Mouse (Mus musculus): ENCODE data around the gene Cib2.

The Cib2 gene

GRCm38 (mm10) chr9:54544212-54544953 is 15.6 kb downstream of the Cib2 start:
- no peak for DNase-seq

- no peak for DNase-seq
Observed at GRCm38 (mm10) chr9:54540801-54541200, 19.2 kb downstream of the Cib2 start.

DNA sequence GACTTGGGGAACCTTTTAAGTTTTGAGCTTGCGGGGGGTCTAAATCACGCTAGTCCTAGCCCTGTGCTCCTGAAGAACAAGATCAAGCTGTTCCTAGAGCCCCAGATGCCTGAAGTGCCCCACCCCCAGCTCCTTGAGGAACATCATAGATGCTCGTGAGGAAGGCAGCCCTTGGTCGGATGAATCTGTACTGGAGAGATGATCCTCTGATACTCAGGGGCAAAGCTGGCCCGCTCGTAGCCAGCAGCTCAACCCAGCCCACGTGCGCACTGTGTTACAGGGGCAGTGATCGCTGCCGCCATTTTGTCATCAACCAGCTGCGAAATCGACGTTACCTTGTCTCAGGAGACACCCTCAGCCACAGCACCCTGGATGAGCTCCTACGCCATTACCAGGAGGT is 21.3 kb downstream of the Cib2 start, which contains the start of gene Sh2d7:
Gene Sh2d7 (plus strand): TSS at position 301 of the 400 bp plus-strand sequence.
- DNase-seq: no peak

DNA sequence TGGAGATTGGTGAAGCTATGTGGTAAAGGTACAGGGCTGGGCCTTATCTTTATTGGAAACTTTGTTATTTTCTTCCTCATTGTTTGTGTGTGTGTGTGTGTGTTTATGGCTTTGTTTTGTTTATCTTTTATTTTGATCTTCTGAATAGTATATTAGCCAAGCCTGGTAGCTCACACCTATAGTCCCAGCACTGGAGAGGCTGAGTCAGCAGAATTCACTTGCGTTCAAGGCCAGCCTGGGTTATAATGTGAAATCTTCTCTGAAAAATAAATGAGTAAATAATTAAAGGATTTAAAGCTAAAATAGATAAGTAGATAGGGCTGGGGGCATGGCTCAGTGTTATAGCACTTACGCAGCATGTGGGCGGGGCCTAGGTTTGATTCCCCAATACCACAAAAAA is 21.8 kb downstream of the Cib2 start:
- DNase-seq: no peak

- no peak for DNase-seq
Observed at GRCm38 (mm10) chr9:54537480-54537879, 22.5 kb downstream of the Cib2 start.

- no peak for DNase-seq
Observed at GRCm38 (mm10) chr9:54537030-54537429, 23.0 kb downstream of the Cib2 start.

- no peak for DNase-seq
Observed at GRCm38 (mm10) chr9:54536236-54536635, 23.8 kb downstream of the Cib2 start.

GRCm38 (mm10) chr9:54533975-54534374 is 26.0 kb downstream of the Cib2 start:
- no peak for DNase-seq

DNA sequence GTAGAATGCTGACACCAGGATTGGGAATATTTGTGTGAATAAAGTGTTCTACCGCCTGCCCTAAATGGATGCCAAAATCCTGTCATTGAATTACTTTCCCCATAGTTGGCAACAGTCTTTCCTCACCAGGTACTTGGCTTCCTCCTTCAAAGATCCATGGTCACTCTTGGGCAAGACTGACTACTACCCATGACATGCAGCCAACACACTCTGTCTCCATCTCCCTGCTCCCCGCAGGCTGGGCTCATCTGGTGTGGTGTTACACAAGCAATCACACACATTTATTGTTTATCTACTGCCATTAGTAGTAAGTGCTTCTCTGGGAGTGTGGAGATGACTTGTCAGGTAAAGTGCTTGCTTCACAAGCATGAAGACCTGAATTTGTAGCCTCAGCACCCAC is 27.1 kb downstream of the Cib2 start:
- no peak for DNase-seq

DNA sequence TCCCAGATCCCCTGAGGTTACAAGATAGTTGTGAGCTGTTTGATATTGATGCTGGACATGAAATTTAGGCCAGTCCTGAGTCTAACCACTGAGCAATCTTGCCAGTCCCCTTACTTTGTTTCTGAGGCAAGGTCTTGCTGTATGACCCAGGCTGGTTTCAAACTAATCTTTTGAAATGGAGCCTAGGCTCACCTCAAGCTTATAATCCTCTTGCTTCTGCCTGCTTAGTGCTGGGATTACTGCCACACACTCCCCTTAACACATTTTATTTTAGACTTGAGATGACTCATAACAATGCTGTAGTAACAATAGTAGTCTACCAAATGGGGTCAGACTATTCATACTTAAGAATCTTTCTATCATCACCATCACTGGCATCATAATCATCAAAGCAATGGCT is 28.6 kb downstream of the Cib2 start:
- no peak for DNase-seq

DNA sequence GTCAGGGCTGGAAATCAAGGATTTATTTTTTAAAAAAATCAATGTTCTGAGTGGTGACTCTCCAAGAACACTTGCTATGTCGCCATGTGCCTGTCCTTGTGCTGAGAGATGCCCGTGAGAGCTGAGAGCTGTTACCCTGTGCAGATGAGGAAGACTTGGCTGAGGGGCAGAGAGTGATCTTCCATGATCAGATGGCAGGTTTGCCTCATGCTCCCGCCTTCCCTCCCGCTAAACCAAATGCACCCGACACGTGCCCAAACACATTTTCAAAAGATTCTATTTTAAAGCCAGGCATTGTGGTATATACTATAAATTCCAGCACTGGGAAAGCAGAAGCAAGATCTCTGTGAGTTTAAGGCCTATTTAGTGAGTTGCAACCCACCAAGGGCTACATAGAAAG is 29.2 kb downstream of the Cib2 start:
- no peak for DNase-seq

DNA sequence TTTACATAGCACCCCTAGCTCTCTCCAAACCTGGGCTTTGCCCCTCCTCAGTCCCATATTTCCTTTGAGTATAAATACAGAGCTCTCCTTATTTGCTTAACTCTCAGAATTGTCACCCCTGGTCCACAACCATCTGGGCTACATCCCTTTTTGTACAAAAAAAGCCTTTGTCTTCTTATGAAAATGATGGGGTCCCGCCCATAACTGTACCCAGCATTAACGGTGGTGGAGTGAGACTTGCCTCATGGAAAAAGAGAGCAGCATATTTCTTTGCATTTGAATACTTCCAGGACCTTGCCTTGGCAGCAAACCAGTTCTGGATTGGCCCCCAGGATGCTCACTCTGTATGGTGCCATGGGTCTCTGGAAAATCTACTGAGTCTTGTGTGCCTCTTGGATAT is 30.1 kb downstream of the Cib2 start:
- DNase-seq: no peak

- no peak for DNase-seq
Observed at GRCm38 (mm10) chr9:54527694-54528093, 32.3 kb downstream of the Cib2 start.

GRCm38 (mm10) chr9:54520286-54520685 is 39.7 kb downstream of the Cib2 start:
- no peak for DNase-seq

- no peak for DNase-seq
Observed at GRCm38 (mm10) chr9:54518921-54519320, 41.1 kb downstream of the Cib2 start.

- DNase-seq: no peak
Observed at GRCm38 (mm10) chr9:54515991-54516390, 44.0 kb downstream of the Cib2 start.

- no peak for DNase-seq
Observed at GRCm38 (mm10) chr9:54502873-54503272, 57.1 kb downstream of the Cib2 start.

- no peak for DNase-seq
Observed at GRCm38 (mm10) chr9:54502111-54502495, 57.9 kb downstream of the Cib2 start.

- peak; percentile 79 for DNase-seq
Observed at GRCm38 (mm10) chr9:54501453-54502110, 58.4 kb downstream of the Cib2 start, which contains the start of gene Dmxl2. Dmxl2 (minus strand) TSS chr9:54501626.

DNA sequence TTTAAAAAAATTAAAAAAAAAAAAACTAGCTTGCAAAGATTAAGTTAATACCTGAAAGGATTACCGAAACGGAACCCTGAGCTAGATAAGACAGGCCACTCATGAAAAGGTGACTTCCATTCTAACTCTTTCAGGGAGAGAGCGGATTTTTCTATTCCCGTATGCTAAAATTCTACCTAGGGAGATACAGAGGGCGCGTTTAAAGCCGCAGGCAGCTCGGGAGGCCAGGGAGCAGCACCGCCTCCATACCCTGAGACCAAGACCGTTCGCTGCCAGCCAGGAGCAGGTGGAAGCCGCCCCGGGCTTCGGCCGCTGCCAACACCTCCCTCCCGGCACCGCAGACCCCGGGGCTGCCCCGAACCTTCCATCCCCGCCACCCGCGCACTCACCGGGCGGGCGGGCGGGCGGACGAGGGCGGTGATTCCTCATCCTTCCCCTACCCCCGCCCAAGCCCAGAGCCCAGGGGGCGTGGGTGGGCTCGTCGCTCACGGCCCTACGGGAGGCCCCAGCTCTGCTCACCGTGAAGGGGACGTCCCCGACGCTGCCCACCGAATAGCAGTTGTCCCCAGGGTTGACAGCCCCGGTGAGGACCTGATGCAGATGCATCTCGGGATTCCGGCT is 59.1 kb downstream of the Cib2 start:
- DNase-seq: peak; percentile 26

GRCm38 (mm10) chr9:54499791-54500190 is 60.2 kb downstream of the Cib2 start:
- no peak for DNase-seq

GRCm38 (mm10) chr9:54499291-54499690 is 60.7 kb downstream of the Cib2 start:
- no peak for DNase-seq
